Comparison of ENCODE assay signal across 10 mouse cellular contexts in genomic region chr3:82274945-82275821, GRCm38 (mm10).
DNase-seq lines count a peak whose midpoint lies in the region; ATAC-seq lines count a peak whose summit lies in the region.
"Had no signal": no experiment of that assay in that cellular context is flagged by ENCODE, and none has a peak within 500 bp of the region (broad histone marks: within the 10 kb centered on the region; RNA-seq: fewer than 3 reads in every experiment).

No protein-coding gene starts in this region.

- no peaks in the 10 kb centered on the region for H3K27me3 ChIP-seq in kidney, embryonic 15.5 days
- H3K27me3 ChIP-seq: CH12.LX; liver, embryonic 15.5 days had no signal

- no peak overlapping the region for H3K4me3 ChIP-seq in kidney, embryonic 15.5 days (replicated peaks)
- H3K4me3 ChIP-seq: liver, embryonic 15.5 days had no signal

- H3K36me3 ChIP-seq in kidney, embryonic 15.5 days, result no peaks in the 10 kb centered on the region
- H3K36me3 ChIP-seq: liver, embryonic 15.5 days had no signal

- no peak overlapping the region for H3K4me2 ChIP-seq in kidney, embryonic 15.5 days
- H3K4me2 ChIP-seq: liver, embryonic 15.5 days had no signal

- peak; percentile 26 for DNase-seq in embryo, embryonic 11 days
- DNase-seq in embryo, embryonic 9.5 days (ENCODE audit: extremely low spot score), result no peak
- peak; percentile 87 for DNase-seq in NIH3T3 (ENCODE audit: low read depth)
- peak; percentile 8 for DNase-seq in gastrocnemius, postnatal 25 days
- peak; percentile 35 for DNase-seq in lung, postnatal 14 days
- no peak for DNase-seq in natural killer cell, adult 2 months (ENCODE audit: low spot score in 2 of 2)

- ATAC-seq in kidney, embryonic 15.5 days (replicated peaks; ENCODE audit: low FRiP score), result peak; percentile 83; the same call in 1 of the 2 replicates
- no peak for ATAC-seq in megakaryocyte, adult 5-6 weeks (ENCODE audit: poor library complexity, severe bottlenecking)

- no peaks in the 10 kb centered on the region for H3K4me1 ChIP-seq in kidney, embryonic 15.5 days
- H3K4me1 ChIP-seq: liver, embryonic 15.5 days had no signal

- 47% methylated on average over 7 of the region's 7 CpGs for whole genome bisulfite sequencing in kidney, embryonic 15.5 days

- H3K9ac ChIP-seq in kidney, embryonic 15.5 days, result no peak overlapping the region
- H3K9ac ChIP-seq: liver, embryonic 15.5 days had no signal

- no peaks in the 10 kb centered on the region for H3K9me3 ChIP-seq in kidney, embryonic 15.5 days (replicated peaks)
- H3K9me3 ChIP-seq: liver, embryonic 15.5 days had no signal

- peak overlapping the region; percentile 61 for H3K27ac ChIP-seq in kidney, embryonic 15.5 days
- H3K27ac ChIP-seq: liver, embryonic 15.5 days had no signal

Comparison
In these comparisons a context has a peak if more than half of its experiments do, and no peak if none do; other contexts are left out.
1. DNase-seq: peak in embryo, embryonic 11 days (single experiment), NIH3T3 (single experiment), gastrocnemius, postnatal 25 days (single experiment) and lung, postnatal 14 days (single experiment); none in embryo, embryonic 9.5 days (single experiment) and natural killer cell, adult 2 months (0 of 2).